Mouse (Mus musculus) CD8-positive naive resting alpha-beta T cell, adult 2 months (primary cell): ENCODE results near the gene Sox8.

Experiments used
- DNase-seq, 2 experiments: peaks; one replicate each; pipeline ENCODE4 v3.0.0; 2022; ENCODE audit warnings: low read depth in 2 of 2, low spot score in 2 of 2

Sox8 gene

GRCm38 (mm10) chr17:25579332-25580047, 9.0 kb upstream of the Sox8 start:
- DNase-seq = no peak

- peak; percentile 94 to 96 for DNase-seq
These were observed 8.4 kb upstream of the Sox8 start, which contains the start of gene Lmf1 for GRCm38 (mm10) chr17:25578920-25579319. Lmf1 (plus strand) TSS chr17:25579085.

GRCm38 (mm10) chr17:25577702-25578101, 7.2 kb upstream of the Sox8 start:
- no peak for DNase-seq

GRCm38 (mm10) chr17:25577263-25577662, 6.8 kb upstream of the Sox8 start:
- no peak for DNase-seq

GRCm38 (mm10) chr17:25576034-25576433, 5.5 kb upstream of the Sox8 start:
- DNase-seq = no peak

GRCm38 (mm10) chr17:25575208-25575971, 4.9 kb upstream of the Sox8 start:
- no peak for DNase-seq

GRCm38 (mm10) chr17:25571453-25571820, 951 bp upstream of the Sox8 start:
- no peak for DNase-seq

GRCm38 (mm10) chr17:25569833-25570647, 446 bp downstream of the Sox8 start:
- no peak for DNase-seq

GRCm38 (mm10) chr17:25568880-25569279, 1.6 kb downstream of the Sox8 start:
- DNase-seq = no peak

GRCm38 (mm10) chr17:25568206-25568605, 2.3 kb downstream of the Sox8 start:
- no peak for DNase-seq

GRCm38 (mm10) chr17:25567745-25568144, 2.7 kb downstream of the Sox8 start:
- DNase-seq = peak; percentile 58 to 59

- DNase-seq = no peak
These were observed 3.2 kb downstream of the Sox8 start for GRCm38 (mm10) chr17:25567261-25567660.

- DNase-seq = no peak
These were observed 4.5 kb downstream of the Sox8 start for GRCm38 (mm10) chr17:25565860-25566600.

GRCm38 (mm10) chr17:25565244-25565643, 5.2 kb downstream of the Sox8 start:
- no peak for DNase-seq

GRCm38 (mm10) chr17:25564481-25564880, 6.0 kb downstream of the Sox8 start:
- DNase-seq = no peak

GRCm38 (mm10) chr17:25561223-25562028, 9.1 kb downstream of the Sox8 start:
- no peak for DNase-seq

- DNase-seq = no peak
These were observed 9.8 kb downstream of the Sox8 start for GRCm38 (mm10) chr17:25560554-25561222.

GRCm38 (mm10) chr17:25559634-25560033, 10.9 kb downstream of the Sox8 start:
- no peak for DNase-seq

GRCm38 (mm10) chr17:25556630-25557354, 13.7 kb downstream of the Sox8 start:
- DNase-seq = no peak
